Mouse (Mus musculus): ENCODE data around the gene Slc22a3. TPM values are rescaled to one million over a fixed set of nuclear protein-coding genes. Genes with fewer than 3 reads are reported as not detected.
A peak's percentile ranks its signal among the peaks of the same experiment; 100 is the strongest.

The Slc22a3 gene
- 0.20 and 0.22 TPM in 2 replicates for polyA plus RNA-seq (2015; fragmentation: Nextera tagmentation; extraction: Ambion mirVana)

DNA sequence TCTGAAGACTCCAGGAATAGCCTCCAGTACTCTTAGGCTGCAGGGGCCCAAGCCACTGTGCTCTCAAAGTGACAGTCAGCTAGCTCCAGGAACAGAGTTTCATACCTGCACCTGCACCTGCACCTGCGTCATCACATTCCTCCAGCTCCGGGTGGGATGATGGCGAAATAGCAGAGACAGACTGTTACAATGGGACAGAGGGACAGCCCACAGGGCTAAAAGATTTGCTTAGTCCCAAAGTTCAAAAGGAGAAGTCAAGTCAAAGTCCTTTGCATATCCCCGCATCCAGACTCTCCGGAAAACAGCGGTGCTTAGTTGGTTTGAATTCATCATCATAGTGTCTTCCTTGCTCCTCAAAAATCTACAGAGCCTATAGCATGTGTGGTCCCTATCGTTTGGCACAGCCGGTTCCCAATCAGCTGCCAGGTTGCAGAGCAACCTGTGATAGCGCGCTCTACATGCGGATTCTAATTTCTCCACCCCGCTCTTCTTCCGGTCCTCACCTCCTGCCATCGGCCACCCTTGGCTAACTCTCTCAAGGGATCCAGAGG is at the start of gene Slc22a3:
Gene Slc22a3 (minus strand): TSS at position 51 of the 551 bp plus-strand sequence.
- Histone ChIP-seq H3K4me2 (replicated peaks; ENCODE audit: low read depth) (peak within 1 kb of the TSS; percentile 71), H3K4me1 (replicated peaks; ENCODE audit: control insufficient read depth, insufficient read depth, low read length) (no peaks in the 10 kb centered on the region), H3K4me3 (ENCODE audit: low read depth, low read length) (peak within 1 kb of the TSS; percentile 38), H3K36me3 (ENCODE audit: control insufficient read depth, insufficient read depth) (no peaks in the 10 kb centered on the region), H3K27ac (ENCODE audit: low read depth, low read length) (no peak within 1 kb of the TSS), H3K9ac (ENCODE audit: low read depth, low read length) (no peak within 1 kb of the TSS), H3K27me3 (replicated peaks; ENCODE audit: control insufficient read depth, insufficient read depth, low read length) (peaks cover 35% of the 10 kb centered on the region), H3K9me3 (ENCODE audit: control insufficient read depth) (no peaks in the 10 kb centered on the region)
- 25% methylated on average over 14 of the region's 14 CpGs for WGBS
- TF ChIP-seq CTCF (IDR thresholded peaks at IDR 0.05; ENCODE audit: low read depth), result no peak
- 0 out of 2 replicates have a peak, but pooled peaks have one; percentile 25 for ATAC-seq

DNA sequence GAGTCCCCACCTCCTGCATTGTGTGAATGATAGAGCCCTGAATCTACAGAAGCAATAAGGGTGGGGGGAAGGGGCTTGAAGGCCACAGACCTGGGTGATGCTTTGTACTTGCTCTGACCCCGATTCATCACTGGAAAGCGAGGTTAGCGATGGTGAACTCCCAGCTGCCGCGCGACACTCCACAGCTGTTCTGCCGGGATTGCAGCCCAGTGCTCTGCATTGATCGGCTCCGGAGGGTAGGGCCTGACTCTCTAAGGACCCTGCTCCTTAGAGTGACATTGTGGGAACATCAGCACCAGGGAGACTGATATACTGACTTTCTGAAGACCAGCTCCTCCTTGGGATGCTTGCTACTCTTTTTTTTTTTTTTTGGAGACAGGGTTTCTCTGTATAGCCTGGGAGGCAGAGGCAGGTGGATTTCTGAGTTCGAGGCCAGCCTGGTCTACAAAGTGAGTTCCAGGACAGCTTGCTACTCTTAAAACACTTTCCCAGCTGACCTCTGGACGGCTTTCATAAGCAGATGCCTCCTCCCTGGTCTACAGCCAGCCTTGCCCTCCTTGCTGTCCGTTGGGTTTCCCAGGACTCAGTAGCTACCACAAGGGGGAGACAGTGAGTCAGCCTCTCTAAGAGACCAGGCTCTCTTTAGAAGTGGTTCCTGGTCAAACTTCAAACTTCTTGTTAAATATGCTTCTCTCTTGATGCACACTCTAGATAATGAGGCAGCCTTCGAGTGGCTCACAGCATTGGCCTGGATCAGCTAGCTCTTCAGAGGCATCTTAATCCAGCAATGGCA is 27.0 kb upstream of the Slc22a3 start:
- no peak overlapping the region for H3K4me3 ChIP-seq (ENCODE audit: low read depth, low read length)
- peak; percentile 94 for TF ChIP-seq CTCF (IDR thresholded peaks at IDR 0.05; ENCODE audit: low read depth)
- ATAC-seq, result no peak
- H3K9me3 ChIP-seq (ENCODE audit: control insufficient read depth), result no peaks in the 10 kb centered on the region
- H3K9ac ChIP-seq (ENCODE audit: low read depth, low read length), result no peak overlapping the region
- no peak overlapping the region for H3K27ac ChIP-seq (ENCODE audit: low read depth, low read length)
- H3K36me3 ChIP-seq (ENCODE audit: control insufficient read depth, insufficient read depth), result no peaks in the 10 kb centered on the region
- no peaks in the 10 kb centered on the region for H3K4me1 ChIP-seq (replicated peaks; ENCODE audit: control insufficient read depth, insufficient read depth, low read length)
- 48% methylated on average over 13 of the region's 13 CpGs for WGBS
- no peak overlapping the region for H3K4me2 ChIP-seq (replicated peaks; ENCODE audit: low read depth)
- H3K27me3 ChIP-seq (replicated peaks; ENCODE audit: control insufficient read depth, insufficient read depth, low read length), result no peaks in the 10 kb centered on the region

DNA sequence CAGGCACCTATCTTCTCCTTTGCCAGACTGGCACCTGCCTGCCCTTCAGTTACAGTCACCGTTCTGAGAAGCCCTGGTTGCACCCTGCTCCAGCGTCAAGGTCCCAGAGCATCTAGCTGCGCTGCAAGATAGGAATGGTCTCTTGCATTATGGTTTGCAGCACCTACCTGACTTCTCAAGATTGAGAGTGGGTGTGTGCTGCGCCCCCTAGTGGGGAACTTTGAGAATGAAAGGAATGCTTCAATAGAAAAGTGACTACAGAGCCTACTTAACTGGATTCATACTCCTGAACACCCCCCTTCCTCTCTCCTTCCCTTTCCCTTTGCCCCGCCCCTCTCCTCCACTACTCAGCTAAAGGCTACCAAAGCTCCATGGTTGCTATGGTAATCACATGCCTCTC is 24.6 kb upstream of the Slc22a3 start:
- Histone ChIP-seq H3K27ac (ENCODE audit: low read depth, low read length) (no peak overlapping the region), H3K4me3 (ENCODE audit: low read depth, low read length) (no peak overlapping the region), H3K36me3 (ENCODE audit: control insufficient read depth, insufficient read depth) (no peaks in the 10 kb centered on the region), H3K9me3 (ENCODE audit: control insufficient read depth) (no peaks in the 10 kb centered on the region), H3K4me2 (replicated peaks; ENCODE audit: low read depth) (no peak overlapping the region), H3K9ac (ENCODE audit: low read depth, low read length) (no peak overlapping the region), H3K4me1 (replicated peaks; ENCODE audit: control insufficient read depth, insufficient read depth, low read length) (no peaks in the 10 kb centered on the region), H3K27me3 (replicated peaks; ENCODE audit: control insufficient read depth, insufficient read depth, low read length) (no peaks in the 10 kb centered on the region)
- WGBS, result 36% methylated on average over 5 of the region's 5 CpGs
- peak; percentile 85 for TF ChIP-seq CTCF (IDR thresholded peaks at IDR 0.05; ENCODE audit: low read depth)
- no peak for ATAC-seq

DNA sequence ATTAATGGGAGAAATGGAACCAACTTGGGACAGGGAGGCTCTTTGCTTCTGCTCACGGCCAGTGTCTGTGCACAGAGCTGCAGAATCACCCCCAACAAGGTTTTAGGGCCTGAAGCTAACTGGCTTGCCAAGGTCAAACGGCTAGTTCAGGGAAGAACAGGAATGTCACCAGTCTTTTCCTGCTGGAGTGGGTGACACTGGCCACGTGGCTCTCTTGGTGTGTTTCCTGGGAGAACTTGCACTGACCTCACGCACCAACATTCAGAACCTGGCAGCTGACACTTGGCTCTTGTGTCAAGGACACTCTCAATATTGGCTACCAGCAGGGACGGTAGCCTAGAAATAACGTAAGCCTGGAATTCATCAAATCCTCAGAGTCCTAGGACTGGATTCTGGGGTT is 22.6 kb upstream of the Slc22a3 start:
- WGBS, result 61% methylated on average over 6 of the region's 6 CpGs
- Histone ChIP-seq H3K4me3 (ENCODE audit: low read depth, low read length) (no peak overlapping the region), H3K27me3 (replicated peaks; ENCODE audit: control insufficient read depth, insufficient read depth, low read length) (no peaks in the 10 kb centered on the region), H3K9me3 (ENCODE audit: control insufficient read depth) (no peaks in the 10 kb centered on the region), H3K36me3 (ENCODE audit: control insufficient read depth, insufficient read depth) (no peaks in the 10 kb centered on the region), H3K9ac (ENCODE audit: low read depth, low read length) (no peak overlapping the region), H3K4me1 (replicated peaks; ENCODE audit: control insufficient read depth, insufficient read depth, low read length) (no peaks in the 10 kb centered on the region), H3K4me2 (replicated peaks; ENCODE audit: low read depth) (no peak overlapping the region), H3K27ac (ENCODE audit: low read depth, low read length) (no peak overlapping the region)
- no peak for TF ChIP-seq CTCF (IDR thresholded peaks at IDR 0.05; ENCODE audit: low read depth)
- no peak for ATAC-seq

DNA sequence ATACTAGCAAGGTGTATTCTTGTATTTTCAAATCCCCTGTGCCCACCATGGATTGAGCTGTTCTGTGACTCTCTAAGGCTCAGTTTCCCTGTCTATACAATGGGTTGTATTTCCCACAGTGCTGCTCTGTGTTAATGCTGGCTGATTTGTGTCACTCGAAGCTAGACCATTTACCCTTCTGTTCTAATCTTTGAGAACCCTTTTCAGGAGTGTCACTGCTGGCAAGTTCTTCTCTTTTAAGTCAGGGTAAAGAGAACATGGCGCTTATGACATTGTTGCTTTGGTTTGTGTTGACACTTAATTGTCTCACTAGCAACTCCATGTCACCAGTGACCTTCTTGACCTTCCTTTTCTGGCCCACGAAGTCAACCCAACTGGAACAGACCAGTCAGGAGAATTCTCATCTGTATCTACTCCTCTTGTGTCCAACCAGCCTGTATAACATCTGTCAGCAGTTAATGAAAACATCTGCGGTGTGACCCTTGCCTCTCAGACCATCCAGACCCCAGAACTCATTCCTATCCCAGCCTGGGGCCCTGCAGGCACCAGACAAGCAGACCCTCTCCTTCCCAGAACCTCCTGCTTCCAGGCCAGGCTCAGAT is 22.0 kb upstream of the Slc22a3 start:
- Histone ChIP-seq H3K9me3 (ENCODE audit: control insufficient read depth) (no peaks in the 10 kb centered on the region), H3K4me3 (ENCODE audit: low read depth, low read length) (no peak overlapping the region), H3K9ac (ENCODE audit: low read depth, low read length) (no peak overlapping the region), H3K27me3 (replicated peaks; ENCODE audit: control insufficient read depth, insufficient read depth, low read length) (no peaks in the 10 kb centered on the region), H3K4me1 (replicated peaks; ENCODE audit: control insufficient read depth, insufficient read depth, low read length) (no peaks in the 10 kb centered on the region), H3K36me3 (ENCODE audit: control insufficient read depth, insufficient read depth) (no peaks in the 10 kb centered on the region), H3K4me2 (replicated peaks; ENCODE audit: low read depth) (no peak overlapping the region), H3K27ac (ENCODE audit: low read depth, low read length) (no peak overlapping the region)
- ATAC-seq, result no peak
- no peak for TF ChIP-seq CTCF (IDR thresholded peaks at IDR 0.05; ENCODE audit: low read depth)
- 68% methylated on average over 4 of the region's 4 CpGs for WGBS

DNA sequence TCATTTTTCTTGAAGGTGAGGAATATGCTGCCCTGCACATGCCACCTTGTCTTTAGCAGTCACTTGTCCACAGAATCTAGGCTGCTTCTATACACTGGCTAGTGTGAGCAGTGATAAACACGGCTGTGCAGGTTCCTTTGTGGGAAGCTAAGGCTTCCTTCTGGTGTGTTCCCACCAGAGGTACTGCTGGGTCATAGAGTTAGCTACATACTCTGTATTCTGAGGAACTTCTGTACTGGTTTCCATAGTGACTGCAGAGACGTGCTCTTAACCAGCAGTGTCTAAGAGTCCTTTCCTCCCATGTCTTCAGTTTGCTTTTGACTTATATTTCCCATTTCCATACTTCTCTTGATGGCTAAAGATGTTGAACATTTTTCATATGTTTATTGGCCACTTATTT is 11.6 kb upstream of the Slc22a3 start:
- Histone ChIP-seq H3K9ac (ENCODE audit: low read depth, low read length) (no peak overlapping the region), H3K9me3 (ENCODE audit: control insufficient read depth) (no peaks in the 10 kb centered on the region), H3K27ac (ENCODE audit: low read depth, low read length) (no peak overlapping the region), H3K27me3 (replicated peaks; ENCODE audit: control insufficient read depth, insufficient read depth, low read length) (no peaks in the 10 kb centered on the region), H3K36me3 (ENCODE audit: control insufficient read depth, insufficient read depth) (no peaks in the 10 kb centered on the region), H3K4me1 (replicated peaks; ENCODE audit: control insufficient read depth, insufficient read depth, low read length) (no peaks in the 10 kb centered on the region), H3K4me3 (ENCODE audit: low read depth, low read length) (no peak overlapping the region), H3K4me2 (replicated peaks; ENCODE audit: low read depth) (no peak overlapping the region)
- WGBS, result 66% methylated on average over 2 of the region's 2 CpGs
- ATAC-seq, result no peak
- TF ChIP-seq CTCF (IDR thresholded peaks at IDR 0.05; ENCODE audit: low read depth), result no peak
